Mouse (Mus musculus) forebrain, embryonic 14.5 days (tissue): Measurements from ENCODE around the gene Hoga1. TPM values are rescaled to one million over a fixed set of nuclear protein-coding genes. Genes with fewer than 3 reads are reported as not detected.

Experiments used
- ATAC-seq: fragments of 200-750 bp; cut with Nextera tagmentation; 2 replicates; pipeline ENCODE4 v1.8.0; 2017; ENCODE audit warnings: mild to moderate bottlenecking, moderate library complexity
- DNase-seq: peaks from one replicate; pipeline ENCODE4 v3.0.0-alpha.2; 2015; ENCODE audit warnings: low spot score
- H3K27ac ChIP-seq: fragments of 300-500 bp; sonication (generic); 2 replicates; pipeline ENCODE4 v1.5.1; 2014; ENCODE audit warnings: low read depth, mild to moderate bottlenecking, control low read depth, low read length, moderate library complexity
- H3K27me3 ChIP-seq: fragments of 300-500 bp; sonication (generic); replicated peaks from 2 replicates; pipeline ENCODE4 v1.6.1; 2014; ENCODE audit warnings: low read length, control low read depth, mixed read lengths; ENCODE audit not compliant: control insufficient read depth, insufficient read depth
- H3K36me3 ChIP-seq: fragments of 300-500 bp; sonication (generic); 2 replicates; pipeline ENCODE4 v1.6.1; 2014; ENCODE audit warnings: low read length, control low read depth; ENCODE audit not compliant: control insufficient read depth, insufficient read depth
- H3K4me1 ChIP-seq: fragments of 300-500 bp; sonication (generic); 2 replicates; pipeline ENCODE4 v1.6.1; 2014; ENCODE audit warnings: antibody characterized with exemption, low read length, control low read depth; ENCODE audit not compliant: control insufficient read depth, insufficient read depth
- H3K4me2 ChIP-seq: fragments of 300-500 bp; sonication (generic); 2 replicates; pipeline ENCODE4 v1.6.1; 2014; ENCODE audit warnings: mild to moderate bottlenecking, control low read depth, low read length
- H3K4me3 ChIP-seq: fragments of 300-500 bp; sonication (generic); 2 replicates; pipeline ENCODE4 v1.5.1; 2014; ENCODE audit warnings: low read depth, low read length, control low read depth
- H3K9ac ChIP-seq: fragments of 300-500 bp; sonication (generic); 2 replicates; pipeline ENCODE4 v1.6.1; 2014; ENCODE audit warnings: mild to moderate bottlenecking, low read length, control low read depth, moderate library complexity
- H3K9me3 ChIP-seq: fragments of 300-500 bp; sonication (generic); replicated peaks from 2 replicates; pipeline ENCODE4 v1.6.1; 2016; ENCODE audit warnings: low read length, control low read depth, mixed read lengths; ENCODE audit not compliant: control insufficient read depth
- WGBS: fragments of 180-500 bp; shearing (Covaris S2); extraction: QIAGEN DNeasy Blood & Tissue Kit; methylation state at CpG from one replicate; pipeline ENCODE4 v1.1.7; 2014; 5-methylcytosine and 5-hydroxymethylcytosine counted together
- polyA plus RNA-seq: library from polyadenylated mRNA; unstranded; fragments of >200 nt; fragmentation: Nextera tagmentation; extraction: Ambion mirVana; gene quantifications from 2 replicates; pipeline ENCODE4 v1.2.1, GENCODE M21; 2014

Hoga1 gene
- polyA plus RNA-seq, 1 experiment from 2014 or later = 0.76 TPM

DNA sequence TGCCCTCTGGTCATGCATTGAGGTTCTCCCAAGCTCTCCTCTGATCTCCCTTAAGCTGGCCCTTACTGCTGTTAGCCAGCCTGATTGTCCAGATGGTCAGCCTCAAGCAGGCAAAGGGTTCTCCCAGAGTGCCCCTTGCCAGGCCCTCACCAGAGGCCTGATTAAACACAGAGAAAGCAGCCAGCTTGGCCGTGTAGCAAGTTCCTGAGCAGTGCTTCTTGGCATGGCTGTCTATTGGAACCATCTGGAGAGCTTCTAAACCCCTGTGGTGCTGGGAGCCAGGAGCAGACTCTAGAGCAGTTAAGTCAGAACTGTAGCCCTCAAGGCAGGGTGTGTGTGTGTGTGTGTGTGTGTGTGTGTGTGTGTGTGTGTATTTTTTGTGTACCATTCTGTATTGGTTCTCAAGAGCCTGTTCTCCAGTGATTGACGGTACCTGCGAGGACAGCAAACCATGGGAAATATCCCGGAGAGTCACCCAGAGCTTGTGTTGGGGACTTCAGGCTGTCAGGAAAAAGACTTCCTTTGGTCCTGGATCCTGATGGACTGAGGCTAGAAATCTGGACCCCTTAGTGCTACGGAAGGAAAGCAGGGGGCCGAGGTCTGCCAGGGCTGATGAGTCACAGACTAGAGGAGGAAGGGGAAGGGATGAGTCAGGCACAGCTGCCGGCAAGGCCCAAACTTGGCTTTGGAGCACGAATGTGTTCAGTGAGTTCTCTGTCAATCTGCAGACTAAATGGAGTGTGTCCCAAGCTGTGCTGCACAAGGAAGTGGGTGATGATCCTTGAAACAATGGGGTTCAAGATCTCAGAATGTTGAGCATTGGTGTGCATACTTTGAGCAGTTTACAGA is 27.8 kb upstream of the Hoga1 start:
- H3K4me1 ChIP-seq = no peaks in the 10 kb centered on the region
- H3K4me2 ChIP-seq = no peak overlapping the region
- no peak overlapping the region for H3K9ac ChIP-seq
- ATAC-seq (no peak), DNase-seq (peak; percentile 39)
- 70% methylated on average over 8 of the region's 8 CpGs for WGBS
- H3K27me3 ChIP-seq = no peaks in the 10 kb centered on the region
- H3K27ac ChIP-seq = peak overlapping the region; percentile 27; the same call in 1 of the 2 replicates
- no peak overlapping the region for H3K4me3 ChIP-seq
- no peaks in the 10 kb centered on the region for H3K9me3 ChIP-seq
- no peaks in the 10 kb centered on the region for H3K36me3 ChIP-seq

DNA sequence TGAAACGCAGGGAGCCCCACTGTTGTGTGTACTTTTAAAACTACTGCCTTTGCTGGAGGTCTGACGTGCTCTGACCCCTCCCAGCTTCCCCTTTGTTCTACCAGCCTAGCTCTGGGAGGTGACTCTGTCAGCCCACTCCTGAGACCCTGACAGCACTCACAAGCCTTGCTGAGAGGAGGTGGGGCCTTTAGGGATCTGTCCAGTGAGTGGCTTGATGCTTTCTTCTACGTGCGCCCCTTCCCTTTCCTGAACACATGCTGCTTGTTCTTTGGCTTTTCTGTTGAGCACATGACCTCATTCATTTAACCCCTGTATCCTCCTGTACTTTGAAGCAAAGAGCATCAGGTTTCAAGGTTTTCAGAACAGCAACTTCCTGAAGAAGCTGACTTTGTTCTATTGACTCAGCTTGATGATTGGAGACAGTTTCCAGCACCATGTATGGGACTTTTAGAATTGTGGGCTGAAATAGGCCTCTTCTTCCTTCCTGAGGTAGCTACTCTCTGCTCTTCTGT is 26.3 kb upstream of the Hoga1 start:
- no peak overlapping the region for H3K4me2 ChIP-seq
- no peaks in the 10 kb centered on the region for H3K9me3 ChIP-seq
- no peaks in the 10 kb centered on the region for H3K4me1 ChIP-seq
- no peak for ATAC-seq
- no peak overlapping the region for H3K27ac ChIP-seq
- H3K4me3 ChIP-seq = no peak overlapping the region
- WGBS = 43% methylated on average over 4 of the region's 4 CpGs
- H3K9ac ChIP-seq = no peak overlapping the region
- DNase-seq = no peak
- no peaks in the 10 kb centered on the region for H3K27me3 ChIP-seq
- H3K36me3 ChIP-seq = no peaks in the 10 kb centered on the region

DNA sequence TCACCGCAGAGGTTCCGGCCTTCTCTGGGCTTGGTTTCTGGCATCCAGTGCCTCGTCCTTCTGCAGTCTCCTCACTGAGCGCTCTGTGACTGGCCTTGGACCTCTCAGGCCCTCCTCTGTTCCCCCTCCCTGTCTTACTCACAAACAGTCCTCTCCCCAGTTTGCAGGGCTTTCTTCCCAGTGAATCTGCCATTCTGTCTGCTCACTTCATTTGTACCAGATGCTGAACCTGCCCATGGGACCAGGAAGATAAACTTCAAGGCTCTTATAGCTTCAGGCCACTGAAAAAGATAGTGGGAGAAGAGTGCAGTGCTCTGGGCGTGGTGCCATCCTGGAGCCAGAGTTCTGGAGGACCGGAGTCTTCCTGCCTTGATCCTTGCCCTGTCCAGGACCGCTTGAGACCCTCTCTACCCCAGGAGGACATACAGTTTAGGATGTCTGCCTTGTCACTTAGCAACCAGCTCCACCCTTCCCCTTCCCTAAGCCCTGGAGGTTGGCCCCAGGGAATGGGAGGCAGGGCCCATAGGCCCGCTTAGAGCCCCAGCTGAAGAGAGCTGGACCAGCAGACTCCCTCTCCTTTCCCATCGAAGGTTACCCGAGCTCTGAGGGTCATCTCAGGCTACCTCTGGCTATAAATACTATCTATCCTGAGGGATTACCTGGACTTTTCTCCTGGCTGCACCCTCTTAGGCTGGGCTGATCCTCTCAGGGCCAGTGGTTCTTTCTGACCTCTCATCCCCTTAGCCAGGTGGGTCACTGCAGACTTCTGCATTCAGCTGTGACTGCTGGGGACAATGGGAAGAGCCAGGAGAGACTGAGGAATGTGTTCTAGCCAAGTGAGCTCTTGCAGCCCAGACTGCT is 23.5 kb upstream of the Hoga1 start:
- no peak for DNase-seq
- Histone ChIP-seq H3K4me1 (no peaks in the 10 kb centered on the region), H3K4me2 (no peak overlapping the region), H3K9me3 (no peaks in the 10 kb centered on the region), H3K27ac (no peak overlapping the region), H3K4me3 (no peak overlapping the region), H3K27me3 (no peaks in the 10 kb centered on the region), H3K9ac (no peak overlapping the region), H3K36me3 (no peaks in the 10 kb centered on the region)
- no peak for ATAC-seq
- WGBS = 73% methylated on average over 10 of the region's 10 CpGs

DNA sequence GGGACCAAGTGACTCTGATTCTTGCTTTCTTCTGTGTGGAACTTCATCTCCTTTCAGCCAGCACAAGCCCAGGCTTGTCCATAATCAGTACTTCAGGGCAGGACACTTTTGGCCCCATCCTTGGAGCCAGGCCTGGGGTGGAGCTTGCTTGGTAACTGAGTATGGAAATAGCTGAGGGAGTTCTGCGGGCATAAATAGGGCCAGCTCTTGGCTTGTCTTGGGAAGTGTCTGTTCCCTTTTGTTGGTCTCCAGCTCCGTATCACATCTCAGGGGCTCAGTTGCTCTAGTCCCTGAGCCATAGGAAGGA is 22.9 kb upstream of the Hoga1 start:
- Histone ChIP-seq H3K4me3 (no peak overlapping the region), H3K4me2 (no peak overlapping the region), H3K4me1 (no peaks in the 10 kb centered on the region), H3K36me3 (no peaks in the 10 kb centered on the region), H3K27me3 (no peaks in the 10 kb centered on the region), H3K9me3 (no peaks in the 10 kb centered on the region), H3K27ac (no peak overlapping the region), H3K9ac (no peak overlapping the region)
- DNase-seq (no peak), ATAC-seq (no peak)
- WGBS = 74% methylated on average over 2 of the region's 2 CpGs

DNA sequence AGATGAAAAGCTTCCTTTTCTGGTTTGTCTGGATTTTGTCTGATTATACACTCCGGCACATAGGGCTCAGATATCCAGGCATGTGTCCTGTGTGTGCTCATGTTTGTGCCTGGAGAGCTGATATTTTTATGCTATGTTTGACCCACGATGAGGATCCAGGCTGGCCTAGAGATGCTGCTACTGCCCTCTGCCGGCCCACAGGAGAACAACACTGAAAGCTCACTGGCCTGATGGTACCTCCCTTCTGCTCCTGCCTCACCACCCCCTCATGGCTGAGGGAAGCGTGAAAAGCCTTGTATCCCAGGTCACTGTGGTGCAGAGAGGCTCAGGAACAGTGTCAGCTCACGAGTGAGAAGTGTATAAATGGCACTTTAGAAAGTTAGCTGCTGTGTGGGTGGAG is 19.3 kb upstream of the Hoga1 start:
- peak; percentile 77 for DNase-seq
- 12% methylated on average over 5 of the region's 5 CpGs for WGBS
- Histone ChIP-seq H3K27ac (no peak overlapping the region), H3K9ac (no peak overlapping the region), H3K4me3 (no peak overlapping the region), H3K27me3 (no peaks in the 10 kb centered on the region), H3K36me3 (no peaks in the 10 kb centered on the region), H3K4me2 (no peak overlapping the region), H3K9me3 (no peaks in the 10 kb centered on the region), H3K4me1 (no peaks in the 10 kb centered on the region)
- ATAC-seq = peak; percentile 58

DNA sequence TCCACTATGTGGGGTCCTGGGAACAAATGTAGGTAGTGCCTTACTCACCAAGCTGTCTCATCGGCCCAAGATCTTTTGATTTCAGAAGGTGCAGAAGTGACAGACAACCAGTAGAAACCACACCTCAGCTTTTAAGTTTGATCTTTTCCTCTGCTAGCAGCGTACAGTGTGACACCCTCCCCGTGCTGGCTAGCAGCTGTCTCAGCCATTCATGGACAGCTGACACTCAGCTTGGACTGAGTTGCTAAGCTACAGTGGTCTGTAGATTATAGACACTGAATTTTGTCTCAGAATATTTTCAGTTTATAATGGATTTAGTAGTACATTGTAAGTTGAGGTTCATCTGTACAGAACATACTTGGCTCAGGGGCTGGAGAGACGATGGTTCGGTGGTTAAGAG is 14.3 kb upstream of the Hoga1 start:
- H3K4me2 ChIP-seq = no peak overlapping the region
- H3K36me3 ChIP-seq = no peaks in the 10 kb centered on the region
- H3K4me1 ChIP-seq = no peaks in the 10 kb centered on the region
- H3K9ac ChIP-seq = no peak overlapping the region
- ATAC-seq (no peak), DNase-seq (no peak)
- H3K4me3 ChIP-seq = no peak overlapping the region
- no peaks in the 10 kb centered on the region for H3K9me3 ChIP-seq
- H3K27ac ChIP-seq = no peak overlapping the region
- 92% methylated on average over 5 of the region's 5 CpGs for WGBS
- H3K27me3 ChIP-seq = no peaks in the 10 kb centered on the region

DNA sequence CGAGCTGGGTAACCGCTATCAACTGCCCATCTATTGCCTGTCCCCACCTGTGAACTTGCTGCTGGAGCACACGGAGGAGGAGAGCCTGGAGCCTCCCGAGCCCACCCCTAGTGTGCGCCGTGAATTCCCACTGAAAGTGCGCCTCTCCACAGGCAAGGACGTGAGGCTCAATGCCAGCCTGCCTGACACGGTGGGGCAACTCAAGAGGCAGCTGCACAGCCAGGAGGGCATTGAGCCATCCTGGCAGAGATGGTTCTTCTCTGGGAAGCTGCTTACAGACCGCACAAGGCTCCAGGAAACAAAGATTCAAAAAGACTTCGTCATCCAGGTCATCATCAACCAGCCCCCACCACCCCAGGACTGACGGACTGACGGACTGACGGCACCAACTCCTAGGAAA is 11.8 kb upstream of the Hoga1 start:
- DNase-seq (no peak), ATAC-seq (no peak)
- H3K4me3 ChIP-seq = no peak overlapping the region
- no peak overlapping the region for H3K4me2 ChIP-seq
- no peak overlapping the region for H3K9ac ChIP-seq
- H3K27ac ChIP-seq = no peak overlapping the region
- H3K4me1 ChIP-seq = no peaks in the 10 kb centered on the region
- 76% methylated on average over 14 of the region's 14 CpGs for WGBS
- H3K36me3 ChIP-seq = no peaks in the 10 kb centered on the region
- H3K9me3 ChIP-seq = no peaks in the 10 kb centered on the region
- H3K27me3 ChIP-seq = no peaks in the 10 kb centered on the region

DNA sequence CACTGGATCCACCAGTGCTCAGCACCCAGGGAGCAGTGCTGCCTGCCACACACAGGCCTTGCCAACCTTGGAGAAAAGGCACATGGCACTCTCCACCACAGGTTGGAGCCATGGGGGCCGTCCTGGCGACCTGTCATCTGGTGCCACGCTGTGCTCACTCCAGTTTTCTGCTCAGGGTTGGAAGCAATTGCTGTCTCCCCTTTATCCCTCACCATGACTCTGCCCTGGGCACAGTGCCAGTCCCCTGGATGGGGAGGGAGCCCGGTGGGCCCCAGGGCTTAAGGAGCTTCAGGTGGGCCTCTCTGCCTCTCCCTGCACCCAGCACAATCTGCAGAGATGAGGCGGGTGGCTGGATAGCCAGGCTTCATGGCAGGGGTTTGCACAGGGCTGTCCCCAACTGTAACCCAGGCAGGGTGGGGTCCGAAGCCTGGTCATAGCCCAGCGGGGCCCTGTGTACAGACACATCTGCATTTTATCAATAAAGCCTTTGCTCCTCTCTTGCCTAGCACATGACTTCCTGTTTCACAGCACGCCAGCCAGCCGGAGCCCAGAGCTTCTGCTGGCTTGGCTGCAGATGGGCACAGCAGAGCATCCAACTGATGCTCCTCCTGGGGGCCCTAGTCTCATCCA is 11.1 kb upstream of the Hoga1 start:
- ATAC-seq = no peak
- DNase-seq = no peak
- no peaks in the 10 kb centered on the region for H3K36me3 ChIP-seq
- H3K4me2 ChIP-seq = no peak overlapping the region
- H3K27me3 ChIP-seq = no peaks in the 10 kb centered on the region
- H3K4me1 ChIP-seq = no peaks in the 10 kb centered on the region
- no peak overlapping the region for H3K4me3 ChIP-seq
- H3K9ac ChIP-seq = no peak overlapping the region
- WGBS = 66% methylated on average over 9 of the region's 9 CpGs
- no peak overlapping the region for H3K27ac ChIP-seq
- no peaks in the 10 kb centered on the region for H3K9me3 ChIP-seq
